Mouse (Mus musculus): ENCODE data around the gene Zfp710. TPM values are rescaled to one million over a fixed set of nuclear protein-coding genes. Genes with fewer than 3 reads are reported as not detected.

Zfp710 gene
- polyA plus RNA-seq, 1 experiment from 2014 or later, result 27.9 TPM

- ATAC-seq (replicated peaks; ENCODE audit: low FRiP score), result no peak
- no peaks in the 10 kb centered on the region for H3K27me3 ChIP-seq (ENCODE audit: control insufficient read depth, insufficient read depth, low read length)
- 54% methylated on average over 6 of the region's 6 CpGs for WGBS
These were observed 52.5 kb downstream of the Zfp710 start for GRCm38 (mm10) chr7:80076961-80077716.

GRCm38 (mm10) chr7:80077801-80078200 lies 53.2 kb downstream of the Zfp710 start:
- H3K4me1 ChIP-seq (replicated peaks; ENCODE audit: control insufficient read depth, insufficient read depth, low read length), result peaks cover 38% of the 10 kb centered on the region
- DNase-seq (ENCODE audit: low spot score), result no peak

More at GRCm38 (mm10) chr7:80076961-80077716, 52.5 kb downstream of the Zfp710 start:
- Histone ChIP-seq H3K9ac (ENCODE audit: low read length) (peak overlapping the region; percentile 50), H3K4me2 (ENCODE audit: low read depth, low read length, severe bottlenecking) (no peak overlapping the region), H3K4me3 (ENCODE audit: low read depth, low read length) (no peak overlapping the region), H3K4me1 (replicated peaks; ENCODE audit: control insufficient read depth, insufficient read depth, low read length) (peaks cover 42% of the 10 kb centered on the region), H3K9me3 (ENCODE audit: control insufficient read depth, low read length) (no peaks in the 10 kb centered on the region), H3K27ac (ENCODE audit: low read depth, low read length) (peak overlapping the region; percentile 88), H3K36me3 (ENCODE audit: control insufficient read depth, insufficient read depth, low read length) (peaks cover 8% of the 10 kb centered on the region; the same call in 1 of the 2 replicates)
- no peak for DNase-seq (ENCODE audit: low spot score)

GRCm38 (mm10) chr7:80078792-80079301 lies 54.2 kb downstream of the Zfp710 start:
- Histone ChIP-seq H3K27me3 (ENCODE audit: control insufficient read depth, insufficient read depth, low read length) (no peaks in the 10 kb centered on the region), H3K36me3 (ENCODE audit: control insufficient read depth, insufficient read depth, low read length) (peaks cover 20% of the 10 kb centered on the region; the same call in 1 of the 2 replicates), H3K9me3 (ENCODE audit: control insufficient read depth, low read length) (no peaks in the 10 kb centered on the region), H3K4me3 (ENCODE audit: low read depth, low read length) (no peak overlapping the region), H3K4me2 (ENCODE audit: low read depth, low read length, severe bottlenecking) (no peak overlapping the region), H3K4me1 (replicated peaks; ENCODE audit: control insufficient read depth, insufficient read depth, low read length) (peaks cover 38% of the 10 kb centered on the region), H3K27ac (ENCODE audit: low read depth, low read length) (peak overlapping the region; percentile 41; the same call in 1 of the 2 replicates), H3K9ac (ENCODE audit: low read length) (no peak overlapping the region; the same call in 1 of the 2 replicates)
- ATAC-seq (replicated peaks; ENCODE audit: low FRiP score) (no peak), DNase-seq (ENCODE audit: low spot score) (no peak)
- WGBS, result 62% methylated on average over 14 of the region's 14 CpGs

More at GRCm38 (mm10) chr7:80077801-80078200, 53.2 kb downstream of the Zfp710 start:
- ATAC-seq (replicated peaks; ENCODE audit: low FRiP score), result no peak
- Histone ChIP-seq H3K9ac (ENCODE audit: low read length) (no peak overlapping the region), H3K9me3 (ENCODE audit: control insufficient read depth, low read length) (no peaks in the 10 kb centered on the region), H3K27ac (ENCODE audit: low read depth, low read length) (no peak overlapping the region), H3K4me3 (ENCODE audit: low read depth, low read length) (no peak overlapping the region), H3K36me3 (ENCODE audit: control insufficient read depth, insufficient read depth, low read length) (peaks cover 15% of the 10 kb centered on the region; the same call in 1 of the 2 replicates), H3K4me2 (ENCODE audit: low read depth, low read length, severe bottlenecking) (no peak overlapping the region), H3K27me3 (ENCODE audit: control insufficient read depth, insufficient read depth, low read length) (no peaks in the 10 kb centered on the region)
- WGBS, result 77% methylated on average over 9 of the region's 9 CpGs

GRCm38 (mm10) chr7:80081586-80082554 lies 57.3 kb downstream of the Zfp710 start:
- Histone ChIP-seq H3K4me2 (ENCODE audit: low read depth, low read length, severe bottlenecking) (no peak overlapping the region), H3K27ac (ENCODE audit: low read depth, low read length) (no peak overlapping the region), H3K9ac (ENCODE audit: low read length) (no peak overlapping the region), H3K4me1 (replicated peaks; ENCODE audit: control insufficient read depth, insufficient read depth, low read length) (peaks cover 12% of the 10 kb centered on the region), H3K4me3 (ENCODE audit: low read depth, low read length) (no peak overlapping the region), H3K9me3 (ENCODE audit: control insufficient read depth, low read length) (no peaks in the 10 kb centered on the region), H3K27me3 (ENCODE audit: control insufficient read depth, insufficient read depth, low read length) (no peaks in the 10 kb centered on the region), H3K36me3 (ENCODE audit: control insufficient read depth, insufficient read depth, low read length) (peaks cover 24% of the 10 kb centered on the region; the same call in 1 of the 2 replicates)
- DNase-seq (ENCODE audit: low spot score) (no peak), ATAC-seq (replicated peaks; ENCODE audit: low FRiP score) (no peak)
- WGBS, result 96% methylated on average over 42 of the region's 42 CpGs

GRCm38 (mm10) chr7:80084484-80084931 lies 59.9 kb downstream of the Zfp710 start:
- peak; percentile 89 for DNase-seq (ENCODE audit: low spot score)
- peak; percentile 61 for ATAC-seq (replicated peaks; ENCODE audit: low FRiP score)
- Histone ChIP-seq H3K4me1 (replicated peaks; ENCODE audit: control insufficient read depth, insufficient read depth, low read length) (no peaks in the 10 kb centered on the region), H3K27ac (ENCODE audit: low read depth, low read length) (no peak overlapping the region), H3K36me3 (ENCODE audit: control insufficient read depth, insufficient read depth, low read length) (peaks cover 28% of the 10 kb centered on the region; the same call in 1 of the 2 replicates), H3K4me3 (ENCODE audit: low read depth, low read length) (no peak overlapping the region), H3K4me2 (ENCODE audit: low read depth, low read length, severe bottlenecking) (no peak overlapping the region), H3K9me3 (ENCODE audit: control insufficient read depth, low read length) (no peaks in the 10 kb centered on the region), H3K27me3 (ENCODE audit: control insufficient read depth, insufficient read depth, low read length) (no peaks in the 10 kb centered on the region), H3K9ac (ENCODE audit: low read length) (no peak overlapping the region)
- WGBS, result 59% methylated on average over 7 of the region's 7 CpGs

GRCm38 (mm10) chr7:80085970-80086715 lies 61.5 kb downstream of the Zfp710 start:
- Histone ChIP-seq H3K9me3 (ENCODE audit: control insufficient read depth, low read length) (no peaks in the 10 kb centered on the region), H3K27ac (ENCODE audit: low read depth, low read length) (no peak overlapping the region), H3K4me2 (ENCODE audit: low read depth, low read length, severe bottlenecking) (no peak overlapping the region), H3K36me3 (ENCODE audit: control insufficient read depth, insufficient read depth, low read length) (peaks cover 30% of the 10 kb centered on the region; the same call in 1 of the 2 replicates), H3K9ac (ENCODE audit: low read length) (no peak overlapping the region), H3K4me3 (ENCODE audit: low read depth, low read length) (no peak overlapping the region), H3K27me3 (ENCODE audit: control insufficient read depth, insufficient read depth, low read length) (no peaks in the 10 kb centered on the region), H3K4me1 (replicated peaks; ENCODE audit: control insufficient read depth, insufficient read depth, low read length) (no peaks in the 10 kb centered on the region)
- ATAC-seq (replicated peaks; ENCODE audit: low FRiP score), result no peak
- no peak for DNase-seq (ENCODE audit: low spot score)
- 86% methylated on average over 33 of the region's 33 CpGs for WGBS

GRCm38 (mm10) chr7:80088191-80088590 lies 63.6 kb downstream of the Zfp710 start:
- no peak overlapping the region for H3K27ac ChIP-seq (ENCODE audit: low read depth, low read length)
- H3K4me3 ChIP-seq (ENCODE audit: low read depth, low read length), result no peak overlapping the region
- no peak overlapping the region for H3K9ac ChIP-seq (ENCODE audit: low read length)
- no peaks in the 10 kb centered on the region for H3K27me3 ChIP-seq (ENCODE audit: control insufficient read depth, insufficient read depth, low read length)
- no peaks in the 10 kb centered on the region for H3K4me1 ChIP-seq (replicated peaks; ENCODE audit: control insufficient read depth, insufficient read depth, low read length)
- WGBS, result 90% methylated on average over 9 of the region's 9 CpGs
- ATAC-seq (replicated peaks; ENCODE audit: low FRiP score) (no peak), DNase-seq (ENCODE audit: low spot score) (no peak)
- no peaks in the 10 kb centered on the region for H3K9me3 ChIP-seq (ENCODE audit: control insufficient read depth, low read length)
- peaks cover 15% of the 10 kb centered on the region; the same call in 1 of the 2 replicates for H3K36me3 ChIP-seq (ENCODE audit: control insufficient read depth, insufficient read depth, low read length)
- H3K4me2 ChIP-seq (ENCODE audit: low read depth, low read length, severe bottlenecking), result no peak overlapping the region

Measured in forebrain, embryonic 11.5 days (tissue).